Mouse (Mus musculus): ENCODE measurements at regions not wholly inside any gene's neighbourhood (a gene's known extent, or its start where the extent isn't known, plus 50 kb on each side); places are given as distances from the start of the nearest gene placed in this dataset.
"Not testable (repeated sequence)": the region's sequence is repeated elsewhere in the genome, so short reads cannot be mapped to it uniquely, and the experiment has no call there.

GRCm38 (mm10) chr14:19327321-19327720 is 91.4 kb downstream of the Gm21738 start:
- no peak for DNase-seq (ENCODE audit: low spot score in 2 of 2)

- DNase-seq (ENCODE audit: low spot score in 2 of 2) = no peak
Measured at GRCm38 (mm10) chr14:19311614-19312013, 107.1 kb downstream of the Gm21738 start.

GRCm38 (mm10) chr14:19302859-19303258 is 115.9 kb downstream of the Gm21738 start:
- not testable (repeated sequence) for DNase-seq (ENCODE audit: low spot score in 2 of 2)

GRCm38 (mm10) chr14:19279096-19279495 is 139.6 kb downstream of the Gm21738 start:
- DNase-seq (ENCODE audit: low spot score in 2 of 2) = no peak

DNA sequence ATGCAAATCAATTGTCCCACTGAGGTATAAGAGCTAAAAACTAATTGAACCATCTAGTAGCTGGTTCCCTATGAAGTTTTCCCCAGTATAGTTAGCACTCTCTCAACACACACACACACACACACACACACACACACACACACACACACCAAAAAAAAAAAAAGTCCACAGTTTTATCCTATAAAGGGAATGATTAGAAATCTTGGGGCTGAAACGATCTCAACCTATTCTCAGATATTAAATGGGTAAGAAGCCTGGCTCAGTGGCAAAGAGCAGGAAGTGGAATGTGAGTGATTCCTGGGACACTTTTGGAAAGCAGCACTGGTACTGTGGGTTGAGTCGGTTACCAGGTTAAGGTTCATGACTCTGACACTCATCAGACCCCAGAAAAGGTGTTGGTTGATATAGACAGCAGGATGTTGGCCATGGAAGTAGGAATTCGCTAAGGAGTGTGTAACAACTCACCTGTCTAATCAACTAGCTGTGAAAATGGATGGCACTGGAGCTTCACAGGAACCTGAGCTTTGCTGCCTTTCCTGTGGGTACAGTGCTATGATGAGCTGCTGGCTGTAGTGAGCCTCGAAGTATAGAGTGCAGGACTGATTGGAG is 140.8 kb downstream of the Gm21738 start:
- peak in 1 of 2 experiments; percentile 18 for DNase-seq (ENCODE audit: low spot score in 2 of 2)
